Mouse (Mus musculus) C2C12 (cell line): ENCODE results near the gene Lyg2.

Experiments used
- CTCF ChIP-seq: IDR thresholded peaks from one replicate; pipeline ENCODE4 v1.5.1; 2011; ENCODE audit not compliant: control insufficient read depth, insufficient read depth, insufficient read length
- MAX ChIP-seq: IDR thresholded peaks from one replicate; pipeline ENCODE4 v1.6.1; 2011; ENCODE audit warnings: mild to moderate bottlenecking, control low read depth
- MYOG ChIP-seq: IDR thresholded peaks from one replicate; pipeline ENCODE4 v1.6.1; 2011; ENCODE audit not compliant: control insufficient read depth, insufficient read length; ENCODE audit errors: extremely low read depth

DNA sequence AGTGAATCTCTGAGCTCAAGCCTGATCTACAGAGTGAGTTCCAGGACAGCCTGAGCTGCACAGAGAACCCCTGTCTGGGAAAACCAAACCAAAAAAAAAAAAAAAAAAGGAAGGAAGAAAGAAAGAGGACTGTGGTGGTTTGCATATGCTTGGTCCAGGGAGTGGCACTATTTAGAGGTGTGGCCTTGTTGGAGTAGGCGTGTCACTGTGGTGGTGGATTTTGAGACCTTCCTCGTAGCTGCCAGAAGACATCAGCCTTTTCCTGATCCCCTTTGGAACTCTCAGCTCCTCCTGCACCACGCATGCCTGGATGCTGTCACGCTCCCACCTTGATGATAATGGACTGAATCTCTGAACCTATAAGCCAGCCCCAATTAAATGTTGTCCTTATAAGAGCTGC, 32.9 kb downstream of the Lyg2 start:
- TF ChIP-seq CTCF (no peak), MAX (no peak), MYOG (no peak)
